Mouse (Mus musculus) intestine, embryonic 15.5 days (tissue): ENCODE results near the gene Cenpk. TPM values are rescaled to one million over a fixed set of nuclear protein-coding genes. Genes with fewer than 3 reads are reported as not detected.
A peak's percentile ranks its signal among the peaks of the same experiment; 100 is the strongest.
"Not testable (repeated sequence)": the region's sequence is repeated elsewhere in the genome, so short reads cannot be mapped to it uniquely, and the experiment has no call there.

Experiments used
- ATAC-seq: fragments of 200-750 bp; cut with Nextera tagmentation; 2 replicates; pipeline ENCODE4 v1.8.0; 2017; ENCODE audit warnings: moderate TSS enrichment, moderate library complexity
- H3K27ac ChIP-seq: fragments of 300-500 bp; sonication (generic); 2 replicates; pipeline ENCODE4 v1.5.1; 2015; ENCODE audit warnings: mild to moderate bottlenecking, inconsistent platforms
- H3K27me3 ChIP-seq: fragments of 300-500 bp; sonication (generic); replicated peaks from 2 replicates; pipeline ENCODE4 v1.6.1; 2015; ENCODE audit warnings: inconsistent platforms
- H3K36me3 ChIP-seq: fragments of 300-500 bp; sonication (generic); 2 replicates; pipeline ENCODE4 v1.6.1; 2015; ENCODE audit warnings: inconsistent platforms
- H3K4me1 ChIP-seq: fragments of 300-500 bp; sonication (generic); replicated peaks from 2 replicates; pipeline ENCODE4 v1.6.1; 2015; ENCODE audit warnings: inconsistent platforms
- H3K4me2 ChIP-seq: fragments of 300-500 bp; sonication (generic); replicated peaks from 2 replicates; pipeline ENCODE4 v1.6.1; 2015; ENCODE audit warnings: mild to moderate bottlenecking, inconsistent platforms
- H3K4me3 ChIP-seq: fragments of 300-500 bp; sonication (generic); replicated peaks from 2 replicates; pipeline ENCODE4 v1.5.1; 2015; ENCODE audit warnings: inconsistent platforms
- H3K9ac ChIP-seq: fragments of 300-500 bp; sonication (generic); 2 replicates; pipeline ENCODE4 v1.6.1; 2015; ENCODE audit warnings: inconsistent platforms
- H3K9me3 ChIP-seq: fragments of 300-500 bp; sonication (generic); 2 replicates; pipeline ENCODE4 v1.6.1; 2016; ENCODE audit warnings: inconsistent platforms
- WGBS: fragments of 180-500 bp; shearing (Covaris S2); methylation state at CpG from one replicate; pipeline ENCODE4 v1.1.7; 2015; 5-methylcytosine and 5-hydroxymethylcytosine counted together
- polyA plus RNA-seq: library from polyadenylated mRNA; unstranded; fragments of >200 nt; fragmentation: Nextera tagmentation; extraction: Ambion mirVana; gene quantifications from 2 replicates; pipeline ENCODE4 v1.2.1, GENCODE M21; 2015

Gene Cenpk
- polyA plus RNA-seq = 48.7 and 59.0 TPM in 2 replicates

DNA sequence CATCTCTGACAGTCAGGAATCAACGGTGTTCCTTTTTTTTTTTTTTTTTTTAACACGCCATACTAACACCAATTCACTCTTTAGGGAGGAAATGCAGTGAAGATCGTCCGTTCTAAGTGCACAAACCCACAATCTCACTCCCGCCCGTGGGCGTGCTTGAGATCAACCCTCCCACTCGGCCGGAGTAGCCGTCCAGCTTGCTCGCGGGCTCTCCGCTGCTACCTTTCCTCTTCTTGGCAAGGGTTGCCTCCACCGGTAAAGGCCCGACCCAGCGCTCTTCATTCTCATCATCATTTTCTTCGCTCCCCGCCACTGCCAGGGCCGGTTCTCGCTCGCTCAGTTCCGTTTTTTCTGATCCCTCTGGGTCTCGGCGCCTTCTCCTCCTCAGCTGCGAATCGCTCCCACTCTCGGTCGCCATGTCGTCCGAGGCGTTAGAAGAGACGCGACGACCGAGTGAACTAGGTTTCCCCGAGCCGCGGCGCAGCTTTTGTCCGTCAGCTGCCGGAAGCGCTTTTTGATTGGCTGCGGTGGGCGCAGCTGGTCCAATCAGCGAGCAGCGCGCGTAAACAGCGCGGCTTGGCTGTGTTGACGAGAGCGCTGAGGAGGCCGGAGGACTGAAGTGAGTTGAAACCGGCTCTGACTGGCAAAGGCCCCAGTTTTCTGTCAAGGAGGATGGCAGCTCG, at the start of gene Cenpk, which contains the start of gene Ppwd1:
Cenpk (plus strand) TSS at position 228 of the 683 bp plus-strand sequence.
Ppwd1 (minus strand) TSS at position 460 of the 683 bp plus-strand sequence.
- ATAC-seq = peak; percentile 100
- under 1% methylated on average over 55 of the region's 55 CpGs for WGBS

GRCm38 (mm10) chr13:104178650-104179121, 49.7 kb upstream of the Cenpk start, which contains the start of gene Trim23:
Trim23 (plus strand) TSS chr13:104178797.
- Histone ChIP-seq H3K9me3 (no peaks in the 10 kb centered on the region), H3K27me3 (no peaks in the 10 kb centered on the region), H3K36me3 (no peaks in the 10 kb centered on the region), H3K4me2 (peak within 1 kb of the TSS; percentile 66), H3K4me1 (0 out of 2 replicates have a peak, but pooled peaks cover 3% of the 10 kb centered on the region), H3K4me3 (peak within 1 kb of the TSS; percentile 89), H3K27ac (peak within 1 kb of the TSS; percentile 82), H3K9ac (peak within 1 kb of the TSS; percentile 83)
- under 1% methylated on average over 38 of the region's 38 CpGs for WGBS
- peak; percentile 99 for ATAC-seq

More for the DNA sequence above, at the start of gene Cenpk, which contains the start of gene Ppwd1:
- H3K4me2 ChIP-seq = peak within 1 kb of the TSS; percentile 68
- peak within 1 kb of the TSS; percentile 74 for H3K4me3 ChIP-seq
- H3K36me3 ChIP-seq = no peaks in the 10 kb centered on the region
- peak within 1 kb of the TSS; percentile 97 for H3K27ac ChIP-seq
- H3K4me1 ChIP-seq = 0 out of 2 replicates have a peak, but pooled peaks cover 3% of the 10 kb centered on the region
- no peaks in the 10 kb centered on the region for H3K27me3 ChIP-seq
- no peaks in the 10 kb centered on the region for H3K9me3 ChIP-seq
- peak within 1 kb of the TSS; percentile 92 for H3K9ac ChIP-seq

DNA sequence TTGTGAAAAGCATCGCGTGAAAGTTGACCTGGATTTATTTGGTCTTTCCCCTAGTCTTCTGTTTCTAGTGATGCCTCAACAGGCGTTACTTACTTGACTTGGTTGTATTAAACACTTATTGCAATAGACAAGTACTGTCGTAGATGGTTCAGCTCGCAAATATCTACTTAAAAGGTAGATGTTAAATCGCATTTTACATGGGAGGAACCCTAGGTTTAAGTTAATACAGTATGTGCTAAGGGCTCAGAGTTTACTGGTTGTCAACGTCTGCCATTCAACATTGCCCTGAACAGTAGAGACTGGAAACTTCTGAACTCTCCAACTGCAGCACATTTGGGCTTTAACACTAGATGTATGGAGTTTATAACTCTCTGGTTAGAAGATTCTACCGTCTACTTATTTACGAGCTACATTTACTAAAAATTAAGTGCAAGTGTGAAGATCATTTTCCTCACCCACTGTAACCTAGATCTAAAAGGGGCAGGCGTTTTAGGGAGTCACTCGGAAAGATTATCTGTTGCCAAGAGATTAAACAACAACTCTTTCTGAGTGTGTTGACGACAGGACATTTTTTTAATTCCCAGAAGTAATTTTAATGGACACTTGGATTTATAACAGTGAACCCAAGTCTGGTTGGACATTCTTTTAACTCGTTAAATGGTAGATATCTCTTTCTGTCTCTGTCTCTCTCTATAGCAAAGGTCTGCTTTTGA, 49.1 kb upstream of the Cenpk start:
- ATAC-seq = no peak
- Histone ChIP-seq H3K27ac (peak overlapping the region; percentile 74; the same call in 1 of the 2 replicates), H3K9ac (peak overlapping the region; percentile 83)

DNA sequence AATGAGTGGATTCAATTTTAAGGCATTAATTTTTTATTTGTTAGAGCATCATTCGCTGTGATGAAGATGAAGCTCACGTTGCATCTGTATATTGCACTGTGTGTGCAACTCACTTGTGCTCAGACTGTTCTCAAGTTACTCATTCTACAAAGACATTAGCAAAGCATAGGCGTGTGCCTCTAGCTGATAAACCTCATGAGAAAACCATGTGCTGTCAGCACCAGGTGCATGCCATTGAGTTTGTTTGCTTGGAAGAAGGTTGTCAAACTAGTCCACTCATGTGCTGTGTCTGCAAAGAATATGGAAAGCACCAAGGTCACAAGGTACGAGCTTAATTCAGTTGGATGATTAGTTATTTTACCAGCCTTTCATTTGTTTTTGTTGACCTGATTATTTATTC, 41.1 kb upstream of the Cenpk start:
- Histone ChIP-seq H3K4me2 (no peak overlapping the region), H3K36me3 (0 out of 2 replicates have a peak, but pooled peaks cover 9% of the 10 kb centered on the region), H3K27me3 (no peaks in the 10 kb centered on the region), H3K27ac (no peak overlapping the region), H3K9me3 (no peaks in the 10 kb centered on the region), H3K4me3 (no peak overlapping the region), H3K9ac (no peak overlapping the region), H3K4me1 (no peaks in the 10 kb centered on the region)
- peak; percentile 71 for ATAC-seq
- 79% methylated on average over 4 of the region's 4 CpGs for WGBS

More for the DNA sequence above, 49.1 kb upstream of the Cenpk start:
- 0 out of 2 replicates have a peak, but pooled peaks cover 3% of the 10 kb centered on the region for H3K36me3 ChIP-seq
- peak overlapping the region; percentile 89 for H3K4me3 ChIP-seq
- H3K4me1 ChIP-seq = 0 out of 2 replicates have a peak, but pooled peaks cover 3% of the 10 kb centered on the region
- peak overlapping the region; percentile 58 for H3K4me2 ChIP-seq
- no peaks in the 10 kb centered on the region for H3K9me3 ChIP-seq
- no peaks in the 10 kb centered on the region for H3K27me3 ChIP-seq
- WGBS = 16% methylated on average over 13 of the region's 13 CpGs

GRCm38 (mm10) chr13:104195891-104196290, 32.5 kb upstream of the Cenpk start:
- H3K27ac ChIP-seq, H3K4me1 ChIP-seq, H3K4me3 ChIP-seq, H3K9me3 ChIP-seq, H3K27me3 ChIP-seq, H3K9ac ChIP-seq, ATAC-seq, H3K36me3 ChIP-seq, H3K4me2 ChIP-seq: not testable (repeated sequence)

DNA sequence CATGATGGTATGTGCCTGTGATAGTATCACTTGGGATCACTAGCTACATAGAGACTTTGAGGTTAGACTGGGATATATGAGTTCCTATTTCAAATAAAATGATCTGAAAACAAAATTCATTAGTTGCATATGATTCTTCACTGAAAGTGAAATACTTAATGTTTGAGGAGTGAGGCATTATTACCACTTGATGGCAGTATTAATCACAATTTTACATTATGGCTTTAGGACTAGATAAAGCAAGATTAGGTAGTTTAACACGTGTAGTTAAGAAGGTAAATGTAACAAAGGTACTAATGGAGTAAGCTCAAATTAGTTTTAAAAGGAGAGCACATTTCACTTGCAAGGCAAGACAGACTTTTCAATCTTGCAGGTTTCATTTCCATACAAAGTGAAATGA, 24.1 kb upstream of the Cenpk start:
- Histone ChIP-seq H3K9me3 (no peaks in the 10 kb centered on the region), H3K36me3 (peaks cover 3% of the 10 kb centered on the region; the same call in 1 of the 2 replicates), H3K4me3 (no peak overlapping the region), H3K9ac (no peak overlapping the region), H3K27ac (no peak overlapping the region), H3K4me1 (no peaks in the 10 kb centered on the region), H3K4me2 (no peak overlapping the region), H3K27me3 (no peaks in the 10 kb centered on the region)
- WGBS = 67% methylated on average over 1 of the region's 1 CpGs
- no peak for ATAC-seq

DNA sequence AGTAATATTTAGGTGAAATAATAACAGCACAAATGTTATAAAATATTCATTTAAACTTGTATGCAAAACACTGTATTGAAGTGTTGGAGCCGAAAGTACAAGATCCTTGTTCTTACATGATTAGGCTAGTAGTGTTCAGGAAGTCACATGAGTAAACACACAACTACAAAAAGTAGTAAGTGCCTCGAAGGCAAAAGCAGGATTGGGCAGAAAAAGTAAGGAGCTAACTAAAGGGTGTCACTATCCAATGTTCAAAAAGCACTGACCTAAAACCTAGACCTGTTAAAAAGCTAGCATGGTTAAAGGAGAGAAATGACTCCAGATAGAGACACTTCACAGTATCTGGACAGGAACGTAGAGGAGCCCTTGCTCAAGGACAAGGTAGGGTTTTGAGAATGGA, 933 bp upstream of the Cenpk start:
- Histone ChIP-seq H3K9ac (peak overlapping the region; percentile 6), H3K4me3 (peak overlapping the region; percentile 74), H3K27ac (no peak overlapping the region), H3K36me3 (peaks cover 2% of the 10 kb centered on the region; the same call in 1 of the 2 replicates), H3K27me3 (no peaks in the 10 kb centered on the region), H3K9me3 (no peaks in the 10 kb centered on the region), H3K4me2 (peak overlapping the region; percentile 52), H3K4me1 (0 out of 2 replicates have a peak, but pooled peaks cover 3% of the 10 kb centered on the region)
- 56% methylated on average over 3 of the region's 3 CpGs for WGBS
- ATAC-seq = no peak

DNA sequence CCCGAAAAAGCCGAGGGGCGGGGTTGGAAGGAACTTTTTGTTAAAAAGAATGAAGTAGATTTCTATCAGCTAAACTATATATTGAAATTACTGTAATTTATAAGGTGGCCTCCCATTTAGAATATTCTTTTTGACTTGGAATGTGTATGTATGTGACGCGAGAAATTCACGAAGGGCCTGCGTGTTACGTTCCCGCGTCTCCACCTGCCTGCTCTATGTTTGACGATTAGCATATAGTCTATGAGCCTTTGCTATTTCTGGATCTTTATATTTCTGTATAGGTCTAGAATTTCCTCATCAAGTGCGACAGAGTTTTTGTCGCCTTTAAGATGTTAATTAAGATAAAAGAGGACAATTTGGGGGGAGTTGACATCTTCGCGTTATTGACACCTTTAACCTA, 770 bp downstream of the Cenpk start:
- H3K9ac ChIP-seq = peak overlapping the region; percentile 71
- H3K27ac ChIP-seq = peak overlapping the region; percentile 52; the same call in 1 of the 2 replicates
- H3K4me3 ChIP-seq = peak overlapping the region; percentile 74
- 7% methylated on average over 15 of the region's 15 CpGs for WGBS
- no peaks in the 10 kb centered on the region for H3K27me3 ChIP-seq
- no peaks in the 10 kb centered on the region for H3K9me3 ChIP-seq
- peak overlapping the region; percentile 68 for H3K4me2 ChIP-seq
- 0 out of 2 replicates have a peak, but pooled peaks cover 3% of the 10 kb centered on the region for H3K4me1 ChIP-seq
- ATAC-seq = peak; percentile 55
- no peaks in the 10 kb centered on the region for H3K36me3 ChIP-seq

DNA sequence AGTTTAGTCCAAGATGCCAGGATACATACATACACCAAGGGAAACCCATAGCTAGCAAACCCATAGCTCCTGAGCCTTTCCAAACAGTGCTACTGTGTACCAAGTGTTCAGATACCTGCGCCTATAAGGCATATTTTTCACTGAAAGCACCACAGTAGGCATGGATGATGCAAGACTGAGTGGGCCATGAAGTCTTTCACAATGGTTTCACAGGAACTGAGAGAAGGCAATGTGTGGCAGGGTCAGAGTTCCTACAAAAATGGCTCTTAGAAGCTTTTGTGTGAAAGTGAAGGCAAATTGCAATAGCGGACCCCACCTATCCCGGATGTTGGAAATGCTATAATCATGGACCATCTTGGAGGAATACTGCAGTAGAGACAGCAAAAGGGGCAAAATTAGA, 30.6 kb downstream of the Cenpk start:
- no peaks in the 10 kb centered on the region for H3K9me3 ChIP-seq
- H3K9ac ChIP-seq = no peak overlapping the region
- H3K27ac ChIP-seq = no peak overlapping the region
- no peak overlapping the region for H3K4me2 ChIP-seq
- 95% methylated on average over 3 of the region's 3 CpGs for WGBS
- H3K4me1 ChIP-seq = no peaks in the 10 kb centered on the region
- H3K4me3 ChIP-seq = no peak overlapping the region
- H3K27me3 ChIP-seq = no peaks in the 10 kb centered on the region
- H3K36me3 ChIP-seq = no peaks in the 10 kb centered on the region
- ATAC-seq = no peak

DNA sequence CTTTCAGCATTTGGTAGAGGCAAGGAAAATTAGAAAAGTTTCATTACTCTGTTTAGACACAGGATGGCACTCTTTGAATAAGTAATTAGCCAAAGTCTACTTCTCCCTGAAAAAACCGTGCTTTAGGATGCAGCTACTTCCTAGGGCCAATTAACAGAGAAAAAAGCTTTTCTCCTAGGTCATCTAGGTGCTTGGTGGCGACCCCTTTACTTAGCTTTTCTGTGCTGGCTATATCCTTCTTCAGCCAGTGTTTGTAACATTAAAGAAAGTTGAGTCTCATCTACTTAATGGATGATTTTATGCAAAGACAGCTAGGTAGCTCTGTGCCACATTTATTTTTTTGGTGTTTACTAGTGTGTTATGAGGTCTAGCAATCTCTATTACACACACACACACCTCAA, 56.6 kb downstream of the Cenpk start:
- no peak overlapping the region for H3K27ac ChIP-seq
- H3K4me1 ChIP-seq = no peaks in the 10 kb centered on the region
- H3K9me3 ChIP-seq = no peaks in the 10 kb centered on the region
- no peaks in the 10 kb centered on the region for H3K36me3 ChIP-seq
- H3K4me3 ChIP-seq = no peak overlapping the region
- no peak for ATAC-seq
- no peaks in the 10 kb centered on the region for H3K27me3 ChIP-seq
- H3K4me2 ChIP-seq = peak overlapping the region; percentile 75; the same call in 1 of the 2 replicates
- WGBS = 4% methylated on average over 2 of the region's 2 CpGs
- no peak overlapping the region for H3K9ac ChIP-seq

DNA sequence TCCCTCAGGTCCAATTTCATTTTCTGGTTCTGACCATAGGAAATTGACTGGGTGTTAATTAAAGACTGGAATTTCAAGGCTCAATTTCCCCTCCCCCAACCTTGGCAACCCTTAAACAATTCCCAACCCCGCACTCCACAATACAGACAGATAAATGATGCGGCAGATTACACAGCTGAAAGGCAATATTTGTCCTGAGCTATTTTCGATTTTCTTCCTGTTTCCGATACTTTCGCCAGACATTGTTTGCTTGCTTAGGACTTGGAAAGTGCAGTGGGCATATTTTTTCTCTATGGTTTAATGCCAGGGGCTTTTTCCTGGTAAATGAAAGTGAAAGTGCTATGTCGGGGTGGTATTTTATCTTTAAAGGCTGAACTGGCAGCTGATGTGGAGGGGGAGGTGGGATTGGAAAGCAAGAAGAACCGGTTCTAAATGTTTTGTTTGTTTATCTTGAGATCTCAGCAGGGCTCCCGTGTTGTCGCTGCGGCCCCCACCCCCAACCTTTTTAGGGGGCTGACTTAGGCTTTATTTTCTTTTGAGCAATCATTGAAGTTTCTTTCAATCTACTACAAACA, 57.4 kb downstream of the Cenpk start:
- H3K4me3 ChIP-seq = peak overlapping the region; percentile 40
- peak overlapping the region; percentile 75 for H3K4me2 ChIP-seq
- H3K4me1 ChIP-seq = no peaks in the 10 kb centered on the region
- H3K36me3 ChIP-seq = no peaks in the 10 kb centered on the region
- WGBS = under 1% methylated on average over 10 of the region's 10 CpGs
- H3K9me3 ChIP-seq = no peaks in the 10 kb centered on the region
- no peaks in the 10 kb centered on the region for H3K27me3 ChIP-seq
- peak overlapping the region; percentile 48; the same call in 1 of the 2 replicates for H3K27ac ChIP-seq
- peak overlapping the region; percentile 8; the same call in 1 of the 2 replicates for H3K9ac ChIP-seq
- ATAC-seq = peak; percentile 34; the same call in 1 of the 2 replicates
